Mouse (Mus musculus) left cerebral cortex, postnatal 25 days (tissue): ENCODE results near the gene Ehmt1. TPM values are rescaled to one million over a fixed set of nuclear protein-coding genes. Genes with fewer than 3 reads are reported as not detected.

Source experiments
- DNase-seq, 2 experiments: peaks; one replicate each; pipeline ENCODE4 v3.0.0; 2022; ENCODE audit warnings: low spot score in 2 of 2, mixed read lengths in 1 of 2
- intact Hi-C: fragments of 180-260 bp; cut with DNase I; formaldehyde crosslinking; loops from one replicate; pipeline ENCODE4 v1.15.1; 2025
- total RNA-seq, 2 experiments: library from RNA; stranded (reverse); gene quantifications; 2 replicates each; pipeline ENCODE4 v1.2.3; 2021

Ehmt1 gene
- total RNA-seq, 2 experiments from 2014 or later = 52.2 to 56.3 TPM

GRCm38 (mm10) chr2:24914762-24915161 is 4.7 kb downstream of the Ehmt1 start:
- no peak for DNase-seq
- intact Hi-C loops = no loop called here

- intact Hi-C loops = no loop called here
- DNase-seq = no peak
Measured at GRCm38 (mm10) chr2:24912589-24912988, 6.8 kb downstream of the Ehmt1 start.

- intact Hi-C loops = no loop called here
- DNase-seq = no peak
Measured at GRCm38 (mm10) chr2:24912189-24912588, 7.2 kb downstream of the Ehmt1 start.

GRCm38 (mm10) chr2:24910481-24910880 is 8.9 kb downstream of the Ehmt1 start:
- no peak for DNase-seq
- intact Hi-C loops = no loop called here

- intact Hi-C loops = no loop called here
- DNase-seq = no peak
Measured at GRCm38 (mm10) chr2:24905653-24906155, 13.7 kb downstream of the Ehmt1 start.

- DNase-seq = no peak
- intact Hi-C loops = loop anchor here (5.0 kb wide), 1 partner anchor 53 kb away; no protein-coding TSS in a partner anchor
Measured at GRCm38 (mm10) chr2:24904823-24905652, 14.4 kb downstream of the Ehmt1 start.

GRCm38 (mm10) chr2:24902999-24903398 is 16.4 kb downstream of the Ehmt1 start:
- intact Hi-C loops = loop anchor here (5.0 kb wide), 1 partner anchor 51 kb away; no protein-coding TSS in a partner anchor
- peak in 1 of 2 experiments; percentile 17 for DNase-seq

- intact Hi-C loops = loop anchor here (5.0 kb wide), 1 partner anchor 49 kb away; no protein-coding TSS in a partner anchor
- DNase-seq = peak; percentile 42 to 63
Measured at GRCm38 (mm10) chr2:24901055-24901454, 18.4 kb downstream of the Ehmt1 start.

GRCm38 (mm10) chr2:24899292-24899691 is 20.1 kb downstream of the Ehmt1 start:
- no peak for DNase-seq
- intact Hi-C loops = no loop called here

GRCm38 (mm10) chr2:24896761-24897160 is 22.7 kb downstream of the Ehmt1 start:
- intact Hi-C loops = no loop called here
- no peak for DNase-seq

- intact Hi-C loops = no loop called here
- no peak for DNase-seq
Measured at GRCm38 (mm10) chr2:24894211-24894610, 25.2 kb downstream of the Ehmt1 start.

GRCm38 (mm10) chr2:24892318-24892717 is 27.1 kb downstream of the Ehmt1 start:
- no peak for DNase-seq
- intact Hi-C loops = no loop called here

GRCm38 (mm10) chr2:24890541-24891447 is 28.6 kb downstream of the Ehmt1 start:
- intact Hi-C loops = no loop called here
- no peak for DNase-seq

- no peak for DNase-seq
- intact Hi-C loops = no loop called here
Measured at GRCm38 (mm10) chr2:24888895-24889294, 30.5 kb downstream of the Ehmt1 start.

- no peak for DNase-seq
Measured at GRCm38 (mm10) chr2:24880686-24881085, 38.7 kb downstream of the Ehmt1 start.

GRCm38 (mm10) chr2:24870952-24871351 is 48.5 kb downstream of the Ehmt1 start:
- no peak for DNase-seq
- intact Hi-C loops = no loop called here

More at GRCm38 (mm10) chr2:24880686-24881085, 38.7 kb downstream of the Ehmt1 start:
- intact Hi-C loops = no loop called here

- DNase-seq = peak in 1 of 2 experiments; percentile 48
- intact Hi-C loops = no loop called here
Measured at GRCm38 (mm10) chr2:24863010-24863409, 56.4 kb downstream of the Ehmt1 start.

- peak in 1 of 2 experiments; percentile 11 for DNase-seq
- intact Hi-C loops = loop anchor here (5.0 kb wide), 1 partner anchor 50 kb away; no protein-coding TSS in a partner anchor
Measured at GRCm38 (mm10) chr2:24852408-24852807, 67.0 kb downstream of the Ehmt1 start.

GRCm38 (mm10) chr2:24846557-24846956 is 72.9 kb downstream of the Ehmt1 start:
- no peak for DNase-seq
- intact Hi-C loops = no loop called here

GRCm38 (mm10) chr2:24845256-24845655 is 74.2 kb downstream of the Ehmt1 start:
- intact Hi-C loops = no loop called here
- DNase-seq = no peak
